Mouse (Mus musculus): ENCODE measurements around the gene Efhb. TPM values are rescaled to one million over a fixed set of nuclear protein-coding genes. Genes with fewer than 3 reads are reported as not detected.

The Efhb gene
- polyA plus RNA-seq, 1 experiment, result 0.04 TPM

DNA sequence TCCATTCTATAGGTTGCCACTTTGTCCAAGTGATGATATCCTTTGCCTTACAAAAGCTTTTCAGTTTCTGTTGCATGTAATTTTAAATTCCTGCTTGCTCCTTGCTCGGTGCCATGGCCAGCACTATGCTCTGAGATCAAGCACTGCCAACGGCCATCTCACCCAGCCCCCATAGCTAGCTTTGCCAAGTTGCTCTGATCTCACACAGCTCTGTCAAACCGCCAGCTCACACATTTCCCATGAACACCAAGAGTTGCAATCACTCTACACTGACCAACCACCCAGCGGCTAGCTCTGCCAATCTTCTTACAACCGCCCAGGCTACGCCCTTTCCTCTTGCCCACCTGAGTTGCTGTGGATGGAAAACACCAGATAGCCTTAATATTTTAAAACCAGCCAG lies 99.0 kb downstream of the Efhb start:
- WGBS, result 89% methylated on average over 6 of the region's 6 CpGs
- H3K4me1 ChIP-seq (ENCODE audit: control insufficient read depth, insufficient read depth, insufficient read length), result no peaks in the 10 kb centered on the region
- H3K27ac ChIP-seq (ENCODE audit: insufficient read depth, low read length), result no peak overlapping the region
- no peak overlapping the region for H3K4me3 ChIP-seq (ENCODE audit: extremely low read depth, insufficient read depth, insufficient read length)
- no peaks in the 10 kb centered on the region for H3K27me3 ChIP-seq (ENCODE audit: control insufficient read depth, insufficient read depth, low read length)
- H3K36me3 ChIP-seq (ENCODE audit: control insufficient read depth, insufficient read depth, low read length), result no peaks in the 10 kb centered on the region
- DNase-seq (ENCODE audit: low read depth in 1 of 2, low spot score in 2 of 2), result no peak
- no peak for TF ChIP-seq CTCF (IDR thresholded peaks at IDR 0.05; ENCODE audit: extremely low read depth, insufficient read depth, insufficient read length, insufficient replicate concordance)
- TF ChIP-seq POLR2A (IDR thresholded peaks at IDR 0.05; ENCODE audit: low read depth, low read length), result no peak

Other genes starting within 250 kb of the Efhb start
- gene Rab5a, start 15.9 kb upstream of the Efhb start, polyA plus RNA-seq (2012; rRNA removed), result 3.2 and 3.4 TPM in 2 replicates
- not detected in 2 replicates for gene Pp2d1, start 76.1 kb upstream of the Efhb start, polyA plus RNA-seq (2012; rRNA removed)
- 5.0 and 5.2 TPM in 2 replicates for gene Kat2b, start 103.5 kb upstream of the Efhb start, polyA plus RNA-seq (2012; rRNA removed)
- 0.39 and 0.50 TPM in 2 replicates for gene Sgo1, start 226.0 kb upstream of the Efhb start, polyA plus RNA-seq (2012; rRNA removed)

Data from spleen, adult 2 months (tissue).